Mouse (Mus musculus) NIH3T3 (cell line): ENCODE measurements at regions not wholly inside any gene's neighbourhood (a gene's known extent, or its start where the extent isn't known, plus 50 kb on each side); places are given as distances from the start of the nearest gene placed in this dataset.

Experiments
- DNase-seq: peaks from one replicate; pipeline ENCODE4 v3.0.0-alpha.2; 2012; ENCODE audit warnings: low read depth

DNA sequence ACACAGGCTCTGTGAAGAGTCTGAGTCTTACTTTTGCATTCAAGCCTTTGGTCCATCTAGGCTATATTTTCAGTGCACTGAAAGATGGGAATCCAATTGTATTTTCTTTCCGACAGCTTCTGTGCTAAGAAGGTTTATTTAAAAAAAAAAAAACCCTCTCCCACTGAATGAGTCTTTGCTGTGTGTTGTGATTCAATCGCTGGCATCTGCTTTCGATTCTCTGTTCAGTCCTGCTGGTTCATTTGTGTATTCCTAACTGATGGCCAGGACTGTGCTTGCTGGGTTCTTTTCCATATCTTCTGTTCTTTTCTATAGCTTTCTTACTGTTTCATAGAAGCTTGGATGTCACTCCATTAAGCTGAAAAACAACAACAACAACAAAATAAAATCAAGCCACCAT lies 132.9 kb downstream of the Tex36 start:
- peak; percentile 14 for DNase-seq

DNA sequence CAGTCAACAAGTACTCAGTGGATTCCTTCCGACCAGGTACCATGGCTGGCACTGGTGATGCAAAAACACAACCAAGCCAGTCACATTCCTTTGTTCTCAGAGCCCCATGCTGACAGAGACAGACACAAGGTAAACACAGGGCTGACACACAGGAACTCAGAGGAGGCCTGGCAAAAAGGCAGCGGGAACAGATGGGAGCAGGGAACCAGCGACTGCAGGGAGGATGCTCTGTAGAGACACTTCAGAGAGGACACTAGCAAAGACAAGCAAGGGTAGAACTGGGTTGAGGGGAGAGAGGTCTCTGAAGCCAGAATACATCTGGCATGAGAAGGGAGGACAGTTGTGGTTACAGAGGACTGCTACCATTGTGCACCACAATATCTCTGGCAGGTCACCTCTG lies 133.6 kb downstream of the Tex36 start:
- no peak for DNase-seq

DNA sequence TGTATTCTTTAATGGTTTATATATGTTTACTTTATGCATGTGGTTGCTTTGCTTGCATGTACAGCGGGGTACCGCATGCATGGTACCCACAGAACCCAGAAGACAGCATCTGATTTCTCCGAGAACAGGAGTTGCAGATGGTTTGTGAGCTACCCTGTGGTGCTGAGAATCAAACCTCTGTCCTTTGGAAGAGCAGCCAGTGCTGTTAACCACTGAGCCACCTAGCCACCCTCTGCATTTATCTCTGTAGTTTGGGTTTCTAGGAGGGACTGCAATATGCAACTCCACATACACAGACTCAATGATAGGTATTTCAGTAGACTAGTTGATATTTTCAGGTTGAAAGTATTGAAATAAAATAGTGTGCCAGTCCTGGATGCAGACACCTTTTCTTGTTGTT lies 134.4 kb downstream of the Tex36 start:
- no peak for DNase-seq

DNA sequence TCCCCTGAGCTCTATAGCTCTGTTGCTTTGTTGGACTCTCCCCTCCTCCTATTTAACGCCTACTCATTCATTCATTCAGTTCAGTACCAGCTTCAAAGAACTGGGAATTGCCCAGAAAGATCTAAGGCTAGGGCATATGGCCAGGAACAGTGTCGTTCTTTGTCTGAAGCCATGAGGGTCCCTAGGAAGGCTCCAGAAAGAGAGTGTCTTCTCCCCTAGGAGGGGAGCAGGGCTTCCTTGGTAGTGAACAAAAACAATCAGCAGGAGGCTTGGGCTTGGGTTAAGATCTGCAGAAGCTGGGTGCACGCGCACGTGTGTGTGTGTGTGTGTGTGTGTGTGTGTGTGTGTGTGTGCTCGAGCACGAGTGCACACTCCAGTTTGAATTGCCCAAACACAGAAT lies 142.7 kb downstream of the Tex36 start:
- DNase-seq: no peak

DNA sequence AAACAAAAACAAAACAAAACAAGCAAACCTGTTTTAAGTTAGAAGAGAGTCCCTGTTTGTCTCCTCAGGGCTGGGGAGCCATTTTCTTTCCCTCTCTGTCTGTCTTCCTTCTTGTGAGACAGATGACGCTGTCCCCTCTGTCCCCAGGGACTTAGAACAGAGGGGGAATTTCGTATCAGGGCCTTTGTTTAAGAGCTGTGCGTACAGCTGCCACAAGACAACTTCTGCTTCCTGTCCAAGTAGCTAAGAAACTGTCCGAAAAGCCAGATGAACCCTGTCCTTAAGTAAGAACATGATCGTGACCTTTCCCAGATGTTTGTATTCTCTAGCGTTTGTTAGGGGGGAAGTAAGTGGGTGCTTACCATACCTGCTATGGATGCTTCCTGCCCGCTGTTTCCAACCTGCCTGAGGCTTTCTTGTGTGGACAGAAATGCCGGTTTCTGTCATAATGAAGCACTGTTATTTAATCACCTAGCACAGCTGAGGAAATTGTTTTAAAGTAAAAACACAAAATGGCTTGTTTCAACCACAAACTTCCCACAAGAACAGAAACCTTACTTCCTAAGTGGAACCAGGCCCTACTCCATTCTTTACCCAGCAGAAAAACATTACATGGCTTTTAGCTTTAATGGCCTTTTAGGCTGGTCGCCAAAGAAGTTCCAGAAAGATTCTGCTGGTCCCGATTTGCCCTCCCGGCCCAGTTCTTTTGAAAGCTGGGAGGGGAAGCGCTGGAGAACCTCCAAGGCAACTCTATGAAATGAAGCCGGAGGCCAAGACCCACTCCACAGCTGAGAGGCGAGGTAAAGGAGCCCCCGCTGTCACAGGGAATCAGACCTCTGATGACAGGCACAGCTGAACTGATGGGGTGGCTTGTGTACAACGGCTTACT lies 144.3 kb downstream of the Tex36 start:
- peak; percentile 43 for DNase-seq

DNA sequence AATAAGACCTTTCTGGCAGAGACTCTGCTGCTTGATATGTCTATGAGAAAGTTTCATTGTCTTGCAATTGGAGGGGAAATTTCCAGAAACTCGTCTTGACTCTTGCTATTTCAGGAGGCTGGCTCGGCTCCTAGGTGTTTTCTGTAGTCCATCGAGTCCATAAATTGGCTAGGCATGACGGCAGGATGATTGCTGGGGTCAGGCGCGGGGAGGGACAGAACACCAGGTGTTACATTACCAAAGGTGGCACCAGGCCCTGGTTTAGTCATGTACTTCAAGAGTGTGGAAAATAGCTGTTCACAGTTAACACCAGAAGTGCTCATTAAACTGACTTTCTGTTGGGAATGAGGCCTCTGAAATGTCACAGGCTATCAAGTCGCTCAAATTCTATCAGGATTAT lies 151.7 kb downstream of the Tex36 start:
- no peak for DNase-seq

DNA sequence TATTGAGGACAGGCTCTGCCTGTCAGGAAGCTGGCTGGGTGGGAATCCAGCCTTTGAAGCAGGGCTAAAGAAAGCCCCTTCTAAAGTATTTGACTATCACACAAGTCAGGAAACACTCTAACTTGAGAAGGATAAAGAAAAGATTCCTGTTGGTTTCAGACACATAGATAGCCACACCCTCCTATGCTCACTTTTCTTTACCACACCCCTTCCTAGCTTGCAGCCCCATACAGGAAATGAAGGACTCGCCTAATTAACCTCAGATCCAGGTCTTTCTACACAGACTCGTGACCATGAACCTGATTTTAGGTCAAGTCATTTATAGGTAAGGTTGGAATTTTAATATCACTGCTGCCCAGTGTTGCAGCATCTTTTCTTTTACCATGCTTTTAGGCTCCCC lies 154.9 kb downstream of the Tex36 start:
- DNase-seq: no peak

DNA sequence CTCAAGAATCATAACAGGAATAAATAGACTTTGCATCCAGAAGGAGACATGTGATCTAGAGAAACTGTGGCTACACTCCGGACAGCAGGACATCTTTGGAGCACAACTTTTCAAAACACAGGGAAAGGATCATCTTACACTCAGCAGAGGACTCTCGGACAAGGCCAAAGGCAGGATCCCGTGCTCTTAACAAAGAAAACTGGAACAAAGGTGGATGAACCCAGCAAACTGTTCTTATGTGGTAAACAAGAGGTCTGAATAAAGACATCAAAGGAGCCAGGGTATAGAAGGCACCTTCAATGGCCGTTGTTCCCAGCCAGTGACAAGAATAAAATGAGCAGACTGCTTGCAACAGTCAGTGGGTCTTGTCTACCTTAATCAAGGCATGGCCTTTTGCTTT lies 160.3 kb downstream of the Tex36 start:
- no peak for DNase-seq

DNA sequence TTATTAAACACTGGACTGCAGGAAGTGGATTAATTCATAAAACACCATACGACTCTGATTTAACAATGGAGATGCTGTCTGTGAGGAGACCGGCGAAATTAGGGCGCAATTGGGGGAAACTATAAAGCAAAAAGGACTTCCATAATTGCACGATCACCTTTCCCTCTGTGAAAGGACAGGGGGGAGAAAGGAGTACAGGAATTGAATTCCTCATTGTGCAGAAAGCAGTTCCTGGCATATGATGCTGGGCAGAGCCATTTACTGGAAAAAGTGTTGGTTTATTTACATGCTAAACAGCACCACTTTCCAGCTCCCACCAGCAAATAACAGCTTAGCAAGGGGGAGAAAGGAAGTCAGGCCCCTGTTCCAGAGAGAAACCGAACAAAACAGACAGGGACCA lies 160.8 kb downstream of the Tex36 start:
- DNase-seq: no peak

DNA sequence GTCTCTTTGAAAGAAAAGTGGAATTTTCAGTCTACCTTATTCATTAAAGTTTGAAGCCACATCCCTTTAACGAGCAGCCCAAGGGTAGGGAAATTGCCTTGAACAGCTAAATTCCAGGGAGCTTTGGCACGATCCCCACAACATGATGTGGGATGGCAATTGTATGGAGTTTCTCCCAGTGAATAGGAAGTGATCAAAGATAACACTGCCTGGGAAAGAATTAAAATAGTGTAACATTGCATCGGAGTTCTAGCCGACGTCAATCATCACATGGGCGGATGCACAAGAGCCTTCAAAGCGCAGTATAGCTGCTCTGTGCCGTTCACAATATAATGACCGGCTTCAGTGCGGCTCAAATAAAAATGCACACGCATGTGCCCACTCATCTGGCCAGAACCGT lies 161.2 kb downstream of the Tex36 start:
- DNase-seq: no peak

DNA sequence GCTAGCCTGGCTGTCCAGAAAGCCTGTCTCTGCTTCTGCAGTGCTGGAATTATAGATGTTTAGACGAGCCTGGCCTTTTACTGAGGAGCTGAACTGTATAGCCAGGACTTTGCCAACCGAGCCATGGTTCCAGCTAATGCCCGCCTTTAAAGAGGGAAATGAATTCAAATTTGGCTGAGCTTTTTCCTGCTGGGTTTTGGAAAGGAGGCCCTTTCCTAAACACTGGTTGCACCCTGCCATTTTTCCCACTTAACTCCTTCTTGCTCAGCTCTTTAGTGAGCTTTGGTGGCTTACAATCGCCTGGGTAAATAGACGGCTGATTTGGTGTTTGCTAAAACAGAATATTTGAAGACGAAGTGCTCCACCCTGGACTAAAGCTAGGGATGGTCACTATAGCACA lies 161.9 kb downstream of the Tex36 start:
- no peak for DNase-seq

DNA sequence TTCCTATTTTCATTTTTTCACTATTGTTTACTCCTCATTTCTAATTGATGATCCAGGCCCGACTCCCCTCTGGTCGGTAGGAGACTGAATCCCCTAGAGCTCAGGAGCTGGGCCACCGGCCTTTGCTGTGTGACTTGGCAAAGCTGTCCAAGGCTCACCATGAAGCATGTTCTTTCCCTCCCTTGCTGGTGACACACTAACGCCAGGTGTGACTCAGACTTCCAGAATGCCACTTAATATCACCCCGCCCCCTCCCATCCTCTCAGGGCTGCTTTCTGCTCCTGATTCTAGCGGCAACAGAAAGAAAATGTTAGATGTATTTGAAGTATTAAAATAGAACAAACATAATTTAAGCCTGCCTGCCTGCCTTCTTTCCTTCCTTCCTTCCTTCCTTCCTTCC lies 163.3 kb downstream of the Tex36 start:
- peak; percentile 22 for DNase-seq

DNA sequence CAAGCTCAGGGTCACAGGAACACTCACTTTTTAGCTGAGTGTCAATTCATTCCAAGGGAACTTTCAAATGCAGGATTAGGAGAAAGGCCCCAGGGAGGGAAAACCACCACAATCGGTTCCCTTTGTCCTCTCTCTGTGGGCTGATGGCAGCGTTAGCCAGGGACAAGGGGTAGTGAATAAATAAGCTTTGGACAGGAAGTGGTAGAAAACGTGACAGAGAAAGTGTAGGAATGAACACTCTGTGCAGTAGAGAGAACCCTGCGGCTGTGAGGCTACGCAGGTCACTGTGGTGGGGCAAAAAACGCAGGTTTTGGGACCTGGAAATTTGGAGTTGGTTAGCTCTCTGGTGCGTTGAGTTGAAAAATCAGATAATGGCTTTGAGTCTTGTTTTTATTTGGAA lies 164.1 kb downstream of the Tex36 start:
- DNase-seq: no peak

DNA sequence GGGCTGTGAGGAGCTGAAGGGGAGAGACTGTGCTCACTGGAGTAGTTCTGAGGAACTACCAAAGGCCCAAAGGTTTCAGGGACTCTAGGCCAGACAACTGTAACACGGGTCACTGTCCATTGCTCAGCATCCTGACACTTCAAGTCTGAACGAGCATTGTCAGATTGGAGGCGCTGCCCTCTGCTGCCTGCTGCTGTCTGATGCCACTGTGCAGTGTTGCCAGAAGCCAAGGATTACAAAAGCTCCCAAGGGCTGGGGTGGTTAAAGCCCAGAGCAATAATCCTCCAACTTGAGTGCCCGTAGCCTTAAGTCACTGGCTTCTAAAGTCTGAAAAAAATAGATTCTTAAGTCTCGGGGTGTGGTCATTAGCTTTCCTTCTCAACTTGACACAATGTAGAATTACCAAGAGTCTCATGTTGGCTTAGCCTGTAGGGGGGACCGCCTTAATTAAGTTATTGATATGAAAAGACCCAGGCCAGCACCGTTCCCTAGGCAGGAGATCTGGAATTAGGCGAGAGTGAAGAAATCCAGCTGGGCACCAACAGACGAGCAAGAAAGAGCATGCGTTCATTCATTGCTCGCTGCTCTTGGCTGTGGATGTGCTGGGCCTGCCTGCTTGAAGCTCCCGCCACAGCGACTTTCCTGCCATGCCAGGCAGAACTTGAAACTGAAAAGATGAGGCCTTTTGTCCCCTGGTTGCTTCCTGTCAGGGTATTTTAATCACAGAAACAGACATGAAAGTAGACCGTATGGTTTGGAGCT lies 166.2 kb downstream of the Tex36 start:
- DNase-seq: no peak

DNA sequence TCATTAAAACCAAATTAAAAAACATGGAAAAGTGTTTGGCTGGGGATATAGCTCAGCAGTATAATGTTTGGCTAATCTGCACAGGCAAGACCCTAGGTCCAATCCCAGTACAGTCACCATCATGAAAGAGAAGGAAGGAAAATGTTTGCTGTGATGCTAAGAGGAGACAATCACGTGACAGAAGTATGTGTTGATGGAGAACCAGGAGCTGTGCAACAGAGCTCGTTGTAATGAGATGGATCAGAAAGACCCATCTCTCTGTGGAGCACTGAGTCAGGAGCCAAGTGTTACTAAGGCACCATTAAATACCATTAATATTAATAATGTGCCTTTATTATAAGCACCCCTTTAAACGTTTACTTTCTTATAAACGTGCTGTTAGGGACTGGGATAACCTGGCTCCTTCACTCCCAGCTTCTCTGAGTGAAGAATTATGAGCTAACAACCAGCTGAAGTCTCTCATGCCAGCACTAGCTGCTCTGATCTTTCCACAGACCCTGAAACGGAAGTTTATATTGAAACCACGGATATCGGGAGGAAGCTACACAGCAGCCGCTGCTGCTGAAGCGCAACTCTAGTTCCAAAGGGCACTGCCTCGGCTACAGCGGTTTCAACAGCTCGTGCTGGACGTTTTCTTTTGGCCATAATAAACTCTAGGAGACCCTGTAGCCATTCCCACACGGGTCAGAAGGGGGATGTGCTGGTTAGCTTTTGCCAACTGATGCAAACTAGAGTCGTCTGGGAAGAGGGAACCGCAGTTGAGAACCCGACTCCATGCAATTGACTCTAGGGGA lies 167.7 kb downstream of the Tex36 start:
- no peak for DNase-seq

DNA sequence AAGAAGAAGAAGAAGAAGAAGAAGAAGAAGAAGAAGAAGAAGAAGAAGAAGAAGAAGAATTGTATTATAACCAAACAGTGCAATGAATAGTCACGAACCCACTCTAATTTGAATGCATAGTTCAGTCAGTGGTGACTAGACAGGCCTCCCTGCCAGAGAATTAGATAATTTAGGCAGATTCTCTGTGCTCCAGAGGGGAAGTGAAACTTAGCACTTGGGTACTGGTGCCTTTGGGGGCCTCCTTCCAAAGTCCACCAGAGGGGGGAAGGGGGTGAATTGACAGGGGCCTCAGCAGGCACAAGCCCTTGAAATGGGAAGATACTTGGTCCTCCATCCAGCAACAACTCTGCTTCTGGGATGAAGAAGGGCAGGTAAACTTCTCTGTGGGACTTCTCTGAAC lies 169.6 kb downstream of the Tex36 start:
- no peak for DNase-seq

DNA sequence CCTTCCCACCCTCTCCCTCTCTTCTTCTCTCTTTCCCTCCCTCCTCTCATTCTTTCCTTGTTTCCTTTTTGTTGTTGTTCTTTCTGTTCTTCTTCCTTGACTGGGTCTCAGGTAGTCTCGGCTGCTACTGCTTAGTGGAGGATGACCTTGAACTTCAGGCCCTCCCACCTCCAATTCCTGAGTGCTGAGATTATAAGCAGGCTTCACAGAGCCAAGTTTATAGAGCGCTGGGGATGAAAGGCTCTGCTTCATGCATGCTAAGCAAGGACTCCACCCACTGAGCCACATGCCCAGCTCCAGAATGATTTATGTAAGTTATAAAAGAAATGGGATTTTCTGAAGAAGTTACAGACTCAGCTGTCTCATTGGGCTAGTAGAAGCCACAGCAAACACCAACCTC lies 199.9 kb downstream of the Tex36 start:
- DNase-seq: no peak

DNA sequence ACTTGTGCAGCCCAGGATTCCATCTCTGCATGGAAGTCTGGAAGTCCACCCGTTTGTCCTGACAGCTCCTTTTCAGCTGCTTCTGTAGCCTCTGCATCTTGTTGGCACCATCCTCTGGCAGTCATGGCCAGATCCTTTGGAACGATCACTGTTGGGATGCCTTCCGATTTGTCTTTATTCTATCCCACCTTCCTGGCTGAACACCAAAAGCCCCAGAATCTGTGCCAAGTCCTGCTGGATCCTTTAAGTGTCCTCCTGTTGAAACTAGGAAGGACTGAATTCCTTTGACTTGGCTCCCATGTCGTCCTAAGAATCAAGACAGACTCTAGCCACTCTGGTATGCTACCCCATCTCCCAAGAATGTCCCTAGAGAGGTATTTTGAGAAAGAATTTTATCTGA lies 201.3 kb downstream of the Tex36 start:
- DNase-seq: no peak

DNA sequence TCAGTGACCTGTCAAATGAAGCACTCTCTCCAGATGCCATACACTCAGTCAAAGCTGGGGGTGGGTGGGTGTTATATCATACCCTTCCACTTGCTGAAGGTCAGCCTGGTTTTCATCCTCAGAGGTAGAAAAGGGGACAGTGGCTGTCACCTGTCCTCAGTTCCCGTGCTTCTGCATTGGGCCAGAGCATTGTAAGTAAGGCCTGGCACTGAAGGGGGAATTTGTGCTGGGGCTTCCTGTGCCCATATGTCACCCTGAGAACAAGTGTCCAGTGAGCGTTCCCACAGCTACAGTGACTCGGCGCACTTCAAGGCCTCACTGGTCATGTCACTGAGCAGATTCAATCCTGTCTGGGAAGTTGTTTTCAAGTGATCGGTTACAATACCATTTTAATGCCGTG lies 213.2 kb downstream of the Tex36 start:
- no peak for DNase-seq

DNA sequence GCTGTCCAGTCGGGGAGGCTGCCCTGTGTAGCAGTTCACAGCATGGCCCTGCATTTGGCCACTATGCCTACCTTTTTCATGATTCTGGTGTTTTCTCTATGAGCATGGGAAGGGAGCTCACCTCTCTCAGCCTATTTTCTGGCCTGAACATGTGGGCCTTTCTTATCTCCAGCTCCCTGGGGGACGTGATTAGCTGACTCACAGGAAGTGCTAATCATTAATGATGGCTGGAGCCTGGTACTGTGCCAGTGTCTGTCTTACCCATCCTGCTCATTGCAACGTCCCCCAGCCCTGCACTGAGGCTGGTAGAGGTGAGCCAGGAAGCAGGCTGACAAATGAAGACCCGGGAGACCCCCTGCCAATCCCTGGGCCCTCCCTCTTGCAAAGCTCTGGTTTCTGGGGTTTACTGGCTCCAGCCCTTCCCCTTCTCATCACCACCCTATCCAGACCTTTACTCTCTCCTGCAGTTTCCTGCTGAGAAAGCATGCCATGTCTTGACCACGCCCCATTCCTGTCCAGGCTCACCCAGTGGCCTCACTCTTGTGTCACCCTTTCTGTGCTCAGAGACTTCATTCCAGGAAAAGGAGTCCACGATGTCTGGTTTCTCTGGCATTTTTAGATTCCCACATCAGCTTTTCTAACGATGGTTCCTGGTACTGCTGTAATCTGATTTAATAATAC lies 219.8 kb downstream of the Tex36 start:
- DNase-seq: peak; percentile 39

DNA sequence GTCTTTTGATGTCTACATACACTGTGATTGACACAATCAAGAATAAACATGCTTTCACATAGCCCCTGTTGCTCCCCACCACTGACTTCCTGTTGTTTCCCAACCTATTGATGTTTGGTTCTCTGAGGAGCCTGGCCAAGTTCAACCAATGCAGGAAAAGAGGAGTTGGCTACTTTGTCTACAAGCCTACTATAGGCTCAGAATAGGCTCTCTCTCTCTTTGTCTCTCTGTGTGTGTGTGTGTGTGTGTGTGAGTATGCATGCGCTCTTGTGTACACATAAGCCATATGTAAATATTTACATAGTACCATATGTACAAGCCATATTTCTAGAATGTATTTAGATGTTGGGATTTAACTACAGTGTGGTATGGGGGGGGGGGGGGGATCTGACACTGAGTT lies 222.6 kb downstream of the Tex36 start:
- no peak for DNase-seq

DNA sequence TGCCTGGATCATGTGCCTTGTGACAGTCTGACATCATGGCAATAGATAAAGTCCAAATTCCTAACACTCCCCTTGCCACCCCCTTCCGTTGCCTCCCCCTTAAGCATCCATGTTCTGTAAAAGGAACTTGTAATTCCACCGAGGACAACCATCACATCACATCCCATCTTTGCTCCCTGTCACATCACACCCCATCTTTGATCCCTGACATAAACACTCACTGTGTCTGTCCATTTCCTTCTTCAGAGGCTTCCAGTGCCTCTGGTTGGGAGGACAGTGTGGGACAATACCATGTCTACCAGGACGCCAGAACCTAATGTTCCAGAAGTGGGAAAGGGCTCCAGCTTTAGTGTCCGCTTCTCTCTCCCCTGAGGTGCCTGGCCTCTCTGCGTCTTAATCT lies 223.6 kb downstream of the Tex36 start:
- DNase-seq: no peak
